Mouse (Mus musculus): ENCODE data around the gene Pde6b. TPM values are rescaled to one million over a fixed set of nuclear protein-coding genes. Genes with fewer than 3 reads are reported as not detected.

Pde6b gene
- total and polyA plus RNA-seq, 2 experiments from 2014 or later: not detected

- Histone ChIP-seq H3K27me3 (ENCODE audit: insufficient read depth, low read length) (no peaks in the 10 kb centered on the region), H3K27ac (ENCODE audit: low read depth, low read length) (peak within 1 kb of the TSS; percentile 65), H3K9ac (replicated peaks; ENCODE audit: low read length, poor library complexity, severe bottlenecking) (peak within 1 kb of the TSS; percentile 90), H3K36me3 (ENCODE audit: insufficient read depth, low read length) (peaks cover 7% of the 10 kb centered on the region; the same call in 1 of the 2 replicates), H3K4me1 (ENCODE audit: insufficient read depth, low read length) (peaks cover 4% of the 10 kb centered on the region; the same call in 1 of the 2 replicates), H3K9me3 (ENCODE audit: low read length) (no peaks in the 10 kb centered on the region), H3K4me2 (ENCODE audit: low read depth, low read length, poor library complexity, severe bottlenecking) (peak within 1 kb of the TSS; percentile 81), H3K4me3 (ENCODE audit: low read depth, low read length) (peak within 1 kb of the TSS; percentile 90)
- TF ChIP-seq CTCF (IDR thresholded peaks at IDR 0.05): peak; percentile 95
- ATAC-seq (ENCODE audit: low FRiP score) (peak; percentile 92), DNase-seq (ENCODE audit: low spot score) (peak; percentile 96)
- 1% methylated on average over 42 of the region's 42 CpGs for WGBS
These were observed 45.8 kb downstream of the Pde6b start, which contains the start of gene Atp5k for GRCm38 (mm10) chr5:108433804-108434587. Gene Atp5k, minus strand, starts transcription at chr5:108434448.

- Histone ChIP-seq H3K4me3 (ENCODE audit: low read depth, low read length) (no peak overlapping the region), H3K4me1 (ENCODE audit: insufficient read depth, low read length) (peaks cover 4% of the 10 kb centered on the region; the same call in 1 of the 2 replicates), H3K36me3 (ENCODE audit: insufficient read depth, low read length) (peaks cover 3% of the 10 kb centered on the region; the same call in 1 of the 2 replicates), H3K27me3 (ENCODE audit: insufficient read depth, low read length) (no peaks in the 10 kb centered on the region), H3K27ac (ENCODE audit: low read depth, low read length) (no peak overlapping the region), H3K9me3 (ENCODE audit: low read length) (no peaks in the 10 kb centered on the region), H3K9ac (replicated peaks; ENCODE audit: low read length, poor library complexity, severe bottlenecking) (no peak overlapping the region), H3K4me2 (ENCODE audit: low read depth, low read length, poor library complexity, severe bottlenecking) (no peak overlapping the region)
- no peak for ATAC-seq (ENCODE audit: low FRiP score)
- DNase-seq (ENCODE audit: low spot score): no peak
- WGBS: 72% methylated on average over 2 of the region's 2 CpGs
- TF ChIP-seq CTCF (IDR thresholded peaks at IDR 0.05): no peak
These were observed 47.9 kb downstream of the Pde6b start for GRCm38 (mm10) chr5:108436101-108436500.

GRCm38 (mm10) chr5:108446973-108447372 lies 58.8 kb downstream of the Pde6b start:
- Histone ChIP-seq H3K36me3 (ENCODE audit: insufficient read depth, low read length) (no peaks in the 10 kb centered on the region), H3K4me3 (ENCODE audit: low read depth, low read length) (no peak overlapping the region), H3K27me3 (ENCODE audit: insufficient read depth, low read length) (0 out of 2 replicates have a peak, but pooled peaks cover 4% of the 10 kb centered on the region), H3K27ac (ENCODE audit: low read depth, low read length) (no peak overlapping the region), H3K9me3 (ENCODE audit: low read length) (no peaks in the 10 kb centered on the region), H3K4me2 (ENCODE audit: low read depth, low read length, poor library complexity, severe bottlenecking) (no peak overlapping the region), H3K4me1 (ENCODE audit: insufficient read depth, low read length) (no peaks in the 10 kb centered on the region), H3K9ac (replicated peaks; ENCODE audit: low read length, poor library complexity, severe bottlenecking) (no peak overlapping the region)
- no peak for TF ChIP-seq CTCF (IDR thresholded peaks at IDR 0.05)
- ATAC-seq (ENCODE audit: low FRiP score) (no peak), DNase-seq (ENCODE audit: low spot score) (no peak)
- 80% methylated on average over 3 of the region's 3 CpGs for WGBS

GRCm38 (mm10) chr5:108447857-108448256 lies 59.7 kb downstream of the Pde6b start:
- DNase-seq (ENCODE audit: low spot score): no peak
- H3K27me3 ChIP-seq (ENCODE audit: insufficient read depth, low read length): 0 out of 2 replicates have a peak, but pooled peaks cover 4% of the 10 kb centered on the region
- H3K9ac ChIP-seq (replicated peaks; ENCODE audit: low read length, poor library complexity, severe bottlenecking): no peak overlapping the region
- H3K4me2 ChIP-seq (ENCODE audit: low read depth, low read length, poor library complexity, severe bottlenecking): no peak overlapping the region
- no peak for ATAC-seq (ENCODE audit: low FRiP score)
- H3K4me1 ChIP-seq (ENCODE audit: insufficient read depth, low read length): no peaks in the 10 kb centered on the region
- H3K27ac ChIP-seq (ENCODE audit: low read depth, low read length): no peak overlapping the region
- H3K9me3 ChIP-seq (ENCODE audit: low read length): no peaks in the 10 kb centered on the region
- TF ChIP-seq CTCF (IDR thresholded peaks at IDR 0.05): no peak
- H3K36me3 ChIP-seq (ENCODE audit: insufficient read depth, low read length): no peaks in the 10 kb centered on the region
- 88% methylated on average over 7 of the region's 7 CpGs for WGBS
- H3K4me3 ChIP-seq (ENCODE audit: low read depth, low read length): no peak overlapping the region

- DNase-seq (ENCODE audit: low spot score): peak; percentile 17
- no peak within 1 kb of the TSS for H3K9ac ChIP-seq (replicated peaks; ENCODE audit: low read length, poor library complexity, severe bottlenecking)
- 17% methylated on average over 24 of the region's 24 CpGs for WGBS
- no peaks in the 10 kb centered on the region for H3K4me1 ChIP-seq (ENCODE audit: insufficient read depth, low read length)
- no peak within 1 kb of the TSS for H3K27ac ChIP-seq (ENCODE audit: low read depth, low read length)
- no peak for TF ChIP-seq CTCF (IDR thresholded peaks at IDR 0.05)
- H3K27me3 ChIP-seq (ENCODE audit: insufficient read depth, low read length): 0 out of 2 replicates have a peak, but pooled peaks cover 4% of the 10 kb centered on the region
- peak within 1 kb of the TSS; percentile 0; the same call in 1 of the 2 replicates for H3K4me3 ChIP-seq (ENCODE audit: low read depth, low read length)
- H3K36me3 ChIP-seq (ENCODE audit: insufficient read depth, low read length): no peaks in the 10 kb centered on the region
- H3K9me3 ChIP-seq (ENCODE audit: low read length): no peaks in the 10 kb centered on the region
- H3K4me2 ChIP-seq (ENCODE audit: low read depth, low read length, poor library complexity, severe bottlenecking): peak within 1 kb of the TSS; percentile 40
- ATAC-seq (ENCODE audit: low FRiP score): 0 out of 2 replicates have a peak, but pooled peaks have one; percentile 52
These were observed 60.8 kb downstream of the Pde6b start, which contains the start of gene Mfsd7a for GRCm38 (mm10) chr5:108448785-108449668. Gene Mfsd7a, minus strand, starts transcription at chr5:108448891.
